Comparison of ENCODE assay signal across 8 mouse cellular contexts in the genomic region with DNA sequence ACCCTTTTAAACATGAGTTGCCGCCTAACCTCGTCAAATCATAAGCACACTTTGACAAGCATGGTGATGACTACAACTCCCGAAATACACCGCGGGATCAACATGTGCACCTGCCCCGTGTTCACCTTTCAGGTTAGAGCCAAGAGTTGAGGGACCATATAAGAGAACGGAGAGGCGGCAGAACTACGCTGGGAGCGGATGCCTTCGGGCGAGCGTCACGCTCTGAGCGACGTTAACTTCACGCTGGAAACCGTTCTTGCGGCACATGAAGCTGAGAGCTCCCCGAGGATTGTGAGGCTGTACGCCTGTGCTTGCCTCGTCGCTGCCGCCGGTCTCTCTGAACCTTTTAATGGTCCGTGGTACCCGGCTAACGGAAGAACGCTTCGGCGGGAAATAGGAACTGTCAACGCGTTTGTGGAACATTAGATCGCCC. TPM values are rescaled to one million over a fixed set of nuclear protein-coding genes. Genes with fewer than 3 reads are reported as not detected.
DNase-seq lines count a peak whose midpoint lies in the region; ATAC-seq and TF ChIP-seq lines count a peak whose summit lies in the region.

No protein-coding gene starts in this region.

- H3K27ac ChIP-seq in forebrain, embryonic 11.5 days (ENCODE audit: low read depth, low read length), result 0 out of 2 replicates have a peak overlapping the region, but pooled peaks have one; percentile 10
- H3K27ac ChIP-seq in heart, embryonic 16.5 days (ENCODE audit: low read length), result peak overlapping the region; percentile 83
- H3K27ac ChIP-seq in liver, embryonic 16.5 days (ENCODE audit: low read length), result peak overlapping the region; percentile 98
- H3K27ac ChIP-seq in neural tube, embryonic 12.5 days, result 0 out of 2 replicates have a peak overlapping the region, but pooled peaks have one; percentile 3
- H3K27ac ChIP-seq in stomach, postnatal 0 days (replicated peaks), result peak overlapping the region; percentile 76

- WGBS in forebrain, embryonic 11.5 days, result under 1% methylated on average over 34 of the region's 34 CpGs
- under 1% methylated on average over 34 of the region's 34 CpGs for WGBS in heart, embryonic 16.5 days
- under 1% methylated on average over 34 of the region's 34 CpGs for WGBS in liver, embryonic 16.5 days (ENCODE audit: insufficient replicate concordance)
- WGBS in neural tube, embryonic 12.5 days, result under 1% methylated on average over 34 of the region's 34 CpGs
- under 1% methylated on average over 34 of the region's 34 CpGs for WGBS in stomach, postnatal 0 days

- no peaks in the 10 kb centered on the region for H3K27me3 ChIP-seq in forebrain, embryonic 11.5 days (ENCODE audit: control insufficient read depth, insufficient read depth, low read length)
- no peaks in the 10 kb centered on the region for H3K27me3 ChIP-seq in heart, embryonic 16.5 days (ENCODE audit: control insufficient read depth, insufficient read depth, low read length)
- no peaks in the 10 kb centered on the region for H3K27me3 ChIP-seq in liver, embryonic 16.5 days (ENCODE audit: control insufficient read depth, insufficient read depth, low read depth, low read length)
- no peaks in the 10 kb centered on the region for H3K27me3 ChIP-seq in neural tube, embryonic 12.5 days (replicated peaks)
- no peaks in the 10 kb centered on the region for H3K27me3 ChIP-seq in stomach, postnatal 0 days (ENCODE audit: control insufficient read depth, insufficient read depth, low read length)

- peak overlapping the region; percentile 97 for H3K4me3 ChIP-seq in forebrain, embryonic 11.5 days (ENCODE audit: low read depth, low read length)
- H3K4me3 ChIP-seq in heart, embryonic 16.5 days (ENCODE audit: low read length), result peak overlapping the region; percentile 100
- H3K4me3 ChIP-seq in liver, embryonic 16.5 days (ENCODE audit: low read depth, low read length), result peak overlapping the region; percentile 99
- peak overlapping the region; percentile 87 for H3K4me3 ChIP-seq in neural tube, embryonic 12.5 days
- H3K4me3 ChIP-seq in stomach, postnatal 0 days (ENCODE audit: low read depth, low read length), result peak overlapping the region; percentile 99

- no peaks in the 10 kb centered on the region for H3K36me3 ChIP-seq in forebrain, embryonic 11.5 days (ENCODE audit: control insufficient read depth, insufficient read depth, low read length)
- H3K36me3 ChIP-seq in heart, embryonic 16.5 days (ENCODE audit: control insufficient read depth, insufficient read depth), result no peaks in the 10 kb centered on the region
- no peaks in the 10 kb centered on the region for H3K36me3 ChIP-seq in liver, embryonic 16.5 days (ENCODE audit: control insufficient read depth, insufficient read depth)
- no peaks in the 10 kb centered on the region for H3K36me3 ChIP-seq in neural tube, embryonic 12.5 days
- H3K36me3 ChIP-seq in stomach, postnatal 0 days (ENCODE audit: control insufficient read depth, insufficient read depth, low read length), result no peaks in the 10 kb centered on the region

- peak; percentile 48 for DNase-seq in c-Kit-negative CD71-positive TER-119-positive erythroid progenitor cells, embryonic 14.5 days (ENCODE audit: low read depth, low spot score)
- DNase-seq in forebrain, embryonic 11.5 days (ENCODE audit: low spot score), result peak; percentile 65
- DNase-seq in kidney, postnatal 4 days, result peak; percentile 57 to 62
- DNase-seq in stomach, postnatal 0 days (ENCODE audit: low spot score), result peak; percentile 79

- H3K9ac ChIP-seq in forebrain, embryonic 11.5 days (ENCODE audit: low read length), result peak overlapping the region; percentile 99
- H3K9ac ChIP-seq in heart, embryonic 16.5 days (ENCODE audit: low read length), result peak overlapping the region; percentile 82
- peak overlapping the region; percentile 99 for H3K9ac ChIP-seq in liver, embryonic 16.5 days (ENCODE audit: low read depth, low read length)
- peak overlapping the region; percentile 92 for H3K9ac ChIP-seq in neural tube, embryonic 12.5 days
- H3K9ac ChIP-seq in stomach, postnatal 0 days (ENCODE audit: low read length), result peak overlapping the region; percentile 72

- no peak for TF ChIP-seq EP300 in stomach, postnatal 0 days (optimal IDR thresholded peaks at IDR 0.05)

- peak; percentile 51 for ATAC-seq in CD4-positive, CD25-positive, alpha-beta regulatory T cell, adult 4 months
- peak; percentile 23 for ATAC-seq in forebrain, embryonic 11.5 days (replicated peaks; ENCODE audit: low FRiP score)
- ATAC-seq in heart, embryonic 16.5 days (replicated peaks; ENCODE audit: extremely low read depth, insufficient read depth, low FRiP score), result peak; percentile 6; the same call in 1 of the 2 replicates
- 0 out of 2 replicates have a peak, but pooled peaks have one; percentile 4 for ATAC-seq in liver, embryonic 16.5 days (ENCODE audit: low read depth)
- ATAC-seq in neural tube, embryonic 12.5 days (ENCODE audit: low FRiP score, low read depth), result peak; percentile 46
- peak; percentile 60 for ATAC-seq in stomach, postnatal 0 days (ENCODE audit: low FRiP score, low TSS enrichment)

- H3K4me1 ChIP-seq in forebrain, embryonic 11.5 days (replicated peaks; ENCODE audit: control insufficient read depth, insufficient read depth, low read length), result peaks cover 2% of the 10 kb centered on the region; the same call in 1 of the 2 replicates
- peaks cover 8% of the 10 kb centered on the region for H3K4me1 ChIP-seq in heart, embryonic 16.5 days (ENCODE audit: control insufficient read depth, insufficient read depth, low read length)
- peaks cover 6% of the 10 kb centered on the region for H3K4me1 ChIP-seq in liver, embryonic 16.5 days (ENCODE audit: control insufficient read depth, low read depth, low read length)
- peaks cover 11% of the 10 kb centered on the region for H3K4me1 ChIP-seq in neural tube, embryonic 12.5 days
- H3K4me1 ChIP-seq in stomach, postnatal 0 days (replicated peaks; ENCODE audit: control insufficient read depth, insufficient read depth), result peaks cover 5% of the 10 kb centered on the region; the same call in 1 of the 2 replicates

- H3K4me2 ChIP-seq in forebrain, embryonic 11.5 days (ENCODE audit: low read depth, low read length, severe bottlenecking), result peak overlapping the region; percentile 81
- peak overlapping the region; percentile 93 for H3K4me2 ChIP-seq in heart, embryonic 16.5 days (ENCODE audit: low read depth, low read length)
- peak overlapping the region; percentile 97 for H3K4me2 ChIP-seq in liver, embryonic 16.5 days (ENCODE audit: low read depth, low read length)
- peak overlapping the region; percentile 84 for H3K4me2 ChIP-seq in neural tube, embryonic 12.5 days (replicated peaks)
- peak overlapping the region; percentile 96 for H3K4me2 ChIP-seq in stomach, postnatal 0 days (replicated peaks; ENCODE audit: low read depth)

- no peak for TF ChIP-seq CTCF in stomach, postnatal 0 days (IDR thresholded peaks at IDR 0.05; ENCODE audit: low read depth)

- no peaks in the 10 kb centered on the region for H3K9me3 ChIP-seq in forebrain, embryonic 11.5 days (ENCODE audit: control insufficient read depth, low read length)
- H3K9me3 ChIP-seq in heart, embryonic 16.5 days (replicated peaks; ENCODE audit: control insufficient read depth, low read length), result no peaks in the 10 kb centered on the region
- no peaks in the 10 kb centered on the region for H3K9me3 ChIP-seq in liver, embryonic 16.5 days (replicated peaks; ENCODE audit: control insufficient read depth, low read length)
- no peaks in the 10 kb centered on the region for H3K9me3 ChIP-seq in neural tube, embryonic 12.5 days
- H3K9me3 ChIP-seq in stomach, postnatal 0 days (ENCODE audit: control insufficient read depth, low read length), result no peaks in the 10 kb centered on the region

RNA-seq across cellular contexts. Expression of gene Ppp4r3b, which starts 0.7 kb away (rescaled TPM):
- 100 to 1,000 TPM; 101 to 104 TPM for polyA plus RNA-seq in CD4-positive, CD25-positive, alpha-beta regulatory T cell, adult 4 months (2017; shearing (Covaris generic))
- 97.9 and 101 TPM in 2 replicates for polyA plus RNA-seq in forebrain, embryonic 11.5 days (2014; fragmentation: Nextera tagmentation; extraction: Ambion mirVana)
- 42.7 and 46.9 TPM in 2 replicates for polyA plus RNA-seq in heart, embryonic 16.5 days (2015; fragmentation: Nextera tagmentation; extraction: Ambion mirVana)
- 36.3 and 38.0 TPM in 2 replicates for polyA plus RNA-seq in liver, embryonic 16.5 days (2015; fragmentation: Nextera tagmentation; extraction: Ambion mirVana)
- polyA plus RNA-seq in neural tube, embryonic 12.5 days (2016; fragmentation: Nextera tagmentation; extraction: Ambion mirVana), result 87.8 and 92.5 TPM in 2 replicates
- polyA plus RNA-seq in stomach, postnatal 0 days (2015; fragmentation: Nextera tagmentation; extraction: Ambion mirVana), result 44.4 and 49.1 TPM in 2 replicates

RNA-seq across cellular contexts. Expression of gene Pnpt1, which starts 41.4 kb away (rescaled TPM):
- 10 to 100 TPM; 30.8 to 36.5 TPM for polyA plus RNA-seq in CD4-positive, CD25-positive, alpha-beta regulatory T cell, adult 4 months (2017; shearing (Covaris generic))
- polyA plus RNA-seq in forebrain, embryonic 11.5 days (2014; fragmentation: Nextera tagmentation; extraction: Ambion mirVana), result 39.2 and 44.6 TPM in 2 replicates
- 36.1 and 41.1 TPM in 2 replicates for polyA plus RNA-seq in heart, embryonic 16.5 days (2015; fragmentation: Nextera tagmentation; extraction: Ambion mirVana)
- 21.8 and 25.0 TPM in 2 replicates for polyA plus RNA-seq in liver, embryonic 16.5 days (2015; fragmentation: Nextera tagmentation; extraction: Ambion mirVana)
- 30.1 and 32.9 TPM in 2 replicates for polyA plus RNA-seq in neural tube, embryonic 12.5 days (2016; fragmentation: Nextera tagmentation; extraction: Ambion mirVana)
- polyA plus RNA-seq in stomach, postnatal 0 days (2015; fragmentation: Nextera tagmentation; extraction: Ambion mirVana), result 17.1 and 18.0 TPM in 2 replicates

Comparison
In these comparisons a context has a peak if more than half of its experiments do, and no peak if none do; other contexts are left out.
1. Peak in every context shown above with its lines: DNase-seq, ATAC-seq, H3K4me3 ChIP-seq and H3K27ac ChIP-seq.
2. ATAC-seq: peak in every context shown above with its lines; median percentile 60 in stomach, postnatal 0 days; 51 in CD4-positive, CD25-positive, alpha-beta regulatory T cell, adult 4 months; 46 in neural tube, embryonic 12.5 days; 23 in forebrain, embryonic 11.5 days; 6 in heart, embryonic 16.5 days; 4 in liver, embryonic 16.5 days.
3. H3K27ac ChIP-seq: peak in every context shown above with its lines; median percentile 98 in liver, embryonic 16.5 days; 83 in heart, embryonic 16.5 days; 76 in stomach, postnatal 0 days; 10 in forebrain, embryonic 11.5 days; 3 in neural tube, embryonic 12.5 days.